Mouse (Mus musculus) erythroblast, embryonic 14.5 days (primary cell): ENCODE data around the gene Nol9.

Source experiments
- GATA1 ChIP-seq: IDR thresholded peaks from 2 replicates; pipeline ENCODE4 v1.6.1; 2012; ENCODE audit warnings: low read length, inconsistent platforms, mixed read lengths
- TAL1 ChIP-seq: IDR thresholded peaks from 3 replicates; pipeline ENCODE4 v1.6.1; 2012; ENCODE audit warnings: low read length, inconsistent platforms, mixed read lengths

- TF ChIP-seq GATA1 (no peak), TAL1 (no peak)
These were observed 62.0 kb downstream of the Nol9 start for GRCm38 (mm10) chr4:152101081-152101653.
